Mouse (Mus musculus) midbrain, embryonic 16.5 days (tissue): ENCODE results near the gene Trhr2. TPM values are rescaled to one million over a fixed set of nuclear protein-coding genes. Genes with fewer than 3 reads are reported as not detected.
A peak's percentile ranks its signal among the peaks of the same experiment; 100 is the strongest.
"Not testable (repeated sequence)": the region's sequence is repeated elsewhere in the genome, so short reads cannot be mapped to it uniquely, and the experiment has no call there.

Source experiments
- ATAC-seq: fragments of 200-750 bp; cut with Nextera tagmentation; 2 replicates; pipeline ENCODE4 v1.8.0; 2017; ENCODE audit warnings: moderate TSS enrichment
- H3K27ac ChIP-seq: fragments of 300-500 bp; sonication (generic); 2 replicates; pipeline ENCODE4 v1.5.1; 2014; ENCODE audit warnings: mild to moderate bottlenecking, low read length, mixed read lengths
- H3K27me3 ChIP-seq: fragments of 300-500 bp; sonication (generic); 2 replicates; pipeline ENCODE4 v1.6.1; 2014; ENCODE audit warnings: low read depth, low read length, mixed read lengths; ENCODE audit not compliant: control insufficient read depth, insufficient read depth
- H3K36me3 ChIP-seq: fragments of 300-500 bp; sonication (generic); 2 replicates; pipeline ENCODE4 v1.6.1; 2014; ENCODE audit warnings: mild to moderate bottlenecking, low read length, moderate library complexity, mixed read lengths; ENCODE audit not compliant: control insufficient read depth, insufficient read depth
- H3K4me1 ChIP-seq: fragments of 300-500 bp; sonication (generic); 2 replicates; pipeline ENCODE4 v1.6.1; 2014; ENCODE audit warnings: mild to moderate bottlenecking, low read length, mixed read lengths; ENCODE audit not compliant: control insufficient read depth, insufficient read depth
- H3K4me2 ChIP-seq: fragments of 300-500 bp; sonication (generic); 2 replicates; pipeline ENCODE4 v1.6.1; 2014; ENCODE audit warnings: mild to moderate bottlenecking, low read length, mixed read lengths
- H3K4me3 ChIP-seq: fragments of 300-500 bp; sonication (generic); 2 replicates; pipeline ENCODE4 v1.5.1; 2014; ENCODE audit warnings: low read depth, mild to moderate bottlenecking, low read length, moderate library complexity, mixed read lengths
- H3K9ac ChIP-seq: fragments of 300-500 bp; sonication (generic); 2 replicates; pipeline ENCODE4 v1.6.1; 2014; ENCODE audit warnings: low read depth, low read length, mixed read lengths
- H3K9me3 ChIP-seq: fragments of 300-500 bp; sonication (generic); replicated peaks from 2 replicates; pipeline ENCODE4 v1.6.1; 2014; ENCODE audit warnings: mild to moderate bottlenecking, low read length, mixed read lengths; ENCODE audit not compliant: control insufficient read depth, poor library complexity, severe bottlenecking
- WGBS: fragments of 180-500 bp; shearing (Covaris S2); extraction: QIAGEN DNeasy Blood & Tissue Kit; methylation state at CpG from one replicate; pipeline ENCODE4 v1.1.7; 2014; 5-methylcytosine and 5-hydroxymethylcytosine counted together
- polyA plus RNA-seq: library from polyadenylated mRNA; unstranded; fragments of >200 nt; fragmentation: Nextera tagmentation; extraction: Ambion mirVana; gene quantifications from 2 replicates; pipeline ENCODE4 v1.2.1, GENCODE M21; 2015

Gene Trhr2
- polyA plus RNA-seq, 1 experiment from 2014 or later = 0.26 TPM

DNA sequence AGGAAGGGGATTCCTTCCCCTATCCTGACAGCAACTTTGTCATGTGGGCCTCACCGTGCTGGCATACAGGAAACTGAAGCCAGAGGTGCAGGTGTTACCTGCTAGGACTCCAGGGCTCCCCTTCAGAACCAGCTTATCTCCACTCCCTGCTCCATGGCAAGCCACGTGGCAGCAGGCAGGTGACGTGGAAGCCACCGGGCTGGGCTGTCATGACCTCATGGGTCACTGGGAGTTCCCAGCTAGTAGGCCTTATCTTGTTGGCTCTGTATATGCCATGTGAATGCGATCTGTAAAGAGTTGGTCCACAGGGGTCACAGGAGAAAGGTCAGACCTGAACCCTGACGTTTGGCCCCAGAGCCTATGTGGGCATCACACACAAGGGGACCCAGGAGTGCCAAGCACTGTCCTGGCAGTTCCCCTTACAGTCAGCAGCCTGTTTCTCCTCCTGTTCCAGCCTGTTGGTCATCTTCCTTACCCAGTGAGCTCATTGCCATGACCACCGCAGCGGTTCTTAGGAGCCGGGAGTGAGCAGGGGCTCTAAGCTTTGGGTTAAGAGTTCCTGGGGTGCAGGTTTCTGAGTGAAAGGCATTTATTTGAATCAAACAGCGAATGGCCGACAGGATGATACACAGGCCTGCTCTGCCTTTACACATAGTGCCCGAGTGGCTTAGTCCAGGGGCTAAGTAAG lies 30.0 kb downstream of the Trhr2 start:
- Histone ChIP-seq H3K27ac (peak overlapping the region; percentile 2; the same call in 1 of the 2 replicates), H3K9ac (no peak overlapping the region), H3K36me3 (no peaks in the 10 kb centered on the region), H3K9me3 (no peaks in the 10 kb centered on the region), H3K4me1 (peaks cover 14% of the 10 kb centered on the region), H3K27me3 (peaks cover 17% of the 10 kb centered on the region), H3K4me2 (no peak overlapping the region), H3K4me3 (no peak overlapping the region)
- WGBS = 72% methylated on average over 12 of the region's 12 CpGs
- no peak for ATAC-seq

DNA sequence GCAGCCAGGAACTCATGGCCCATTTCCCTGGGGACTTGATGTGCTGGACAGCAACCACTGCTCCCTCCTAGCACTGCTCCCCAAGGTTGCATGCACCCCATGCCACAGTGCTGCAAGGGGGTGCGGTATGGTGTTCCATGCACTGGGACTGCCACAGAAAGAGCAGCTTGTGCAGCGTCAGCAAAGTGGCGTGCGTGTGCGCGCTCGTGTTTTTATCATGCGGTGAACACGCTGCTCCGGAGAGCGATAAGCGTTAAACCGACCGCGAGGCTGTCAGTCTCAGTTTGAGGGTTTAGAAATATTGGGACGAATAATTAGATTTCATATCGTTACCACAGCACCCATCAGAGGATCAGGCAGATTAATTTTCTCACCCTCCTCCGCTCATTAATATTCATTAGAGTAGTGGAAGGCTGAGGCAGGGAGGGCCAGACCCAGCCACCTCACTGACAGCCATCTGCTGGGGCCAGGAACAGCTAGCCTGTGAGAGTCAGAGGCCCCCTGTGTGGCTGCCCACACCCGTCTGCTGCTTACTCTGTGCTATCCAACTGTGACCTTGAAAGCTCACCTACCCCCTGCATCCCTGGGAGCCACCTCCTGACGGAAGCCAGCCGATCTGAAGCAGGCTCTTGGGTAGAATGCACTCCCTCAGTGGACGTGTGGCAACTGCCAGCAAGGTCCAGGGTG lies 30.9 kb downstream of the Trhr2 start:
- no peak; the same call in 1 of the 2 replicates for ATAC-seq
- Histone ChIP-seq H3K9me3 (no peaks in the 10 kb centered on the region), H3K36me3 (no peaks in the 10 kb centered on the region), H3K27ac (peak overlapping the region; percentile 56), H3K4me3 (no peak overlapping the region), H3K9ac (no peak overlapping the region), H3K4me1 (peaks cover 12% of the 10 kb centered on the region), H3K27me3 (peaks cover 11% of the 10 kb centered on the region), H3K4me2 (no peak overlapping the region)
- 52% methylated on average over 22 of the region's 22 CpGs for WGBS

DNA sequence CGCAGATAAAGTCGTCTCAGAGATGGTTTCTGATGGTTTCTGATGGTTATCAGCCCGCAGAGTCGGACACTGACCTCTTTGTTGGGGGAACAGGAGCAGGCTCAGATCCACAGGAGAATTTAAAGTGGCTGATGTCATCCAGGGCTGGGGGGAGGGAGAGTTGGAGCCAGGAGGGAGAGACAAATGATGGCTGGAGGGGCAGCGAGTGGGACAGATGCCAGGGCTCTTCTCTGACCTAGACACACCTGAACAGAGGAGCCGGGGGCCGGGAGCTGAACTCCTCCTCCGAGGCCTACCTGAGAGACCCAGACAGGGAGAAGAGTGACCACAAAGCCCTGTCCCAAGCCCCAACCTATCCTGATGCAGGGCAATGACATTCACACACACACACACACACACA lies 31.5 kb downstream of the Trhr2 start:
- ATAC-seq = no peak
- no peak overlapping the region for H3K9ac ChIP-seq
- no peaks in the 10 kb centered on the region for H3K9me3 ChIP-seq
- H3K36me3 ChIP-seq = no peaks in the 10 kb centered on the region
- H3K27me3 ChIP-seq = peaks cover 5% of the 10 kb centered on the region
- H3K27ac ChIP-seq = peak overlapping the region; percentile 56; the same call in 1 of the 2 replicates
- H3K4me2 ChIP-seq = no peak overlapping the region
- peaks cover 12% of the 10 kb centered on the region for H3K4me1 ChIP-seq
- H3K4me3 ChIP-seq = no peak overlapping the region
- 71% methylated on average over 8 of the region's 8 CpGs for WGBS

DNA sequence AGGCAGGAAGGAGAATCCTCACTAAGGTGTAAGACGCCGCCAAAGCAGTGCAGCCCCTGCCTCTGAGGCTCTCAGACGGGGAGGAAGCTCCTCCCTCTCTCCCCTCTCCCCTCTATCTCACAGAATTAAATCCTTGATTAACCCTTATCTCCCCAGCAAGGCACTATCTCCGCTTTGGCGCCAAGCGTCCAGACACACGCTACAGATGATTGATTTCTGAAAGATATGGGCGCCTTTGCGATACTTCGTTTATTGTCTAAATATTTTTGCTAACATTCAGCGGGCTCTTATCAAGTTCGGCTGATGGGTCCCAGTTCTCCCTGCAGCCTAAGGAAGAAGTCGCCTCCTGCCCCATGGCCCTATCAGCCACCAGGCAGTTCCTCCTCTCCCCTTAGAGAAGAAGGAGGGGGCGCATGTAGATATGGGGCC lies 34.4 kb downstream of the Trhr2 start:
- Histone ChIP-seq H3K4me1 (peaks cover 12% of the 10 kb centered on the region), H3K4me3 (no peak overlapping the region)
- WGBS = 16% methylated on average over 14 of the region's 14 CpGs

DNA sequence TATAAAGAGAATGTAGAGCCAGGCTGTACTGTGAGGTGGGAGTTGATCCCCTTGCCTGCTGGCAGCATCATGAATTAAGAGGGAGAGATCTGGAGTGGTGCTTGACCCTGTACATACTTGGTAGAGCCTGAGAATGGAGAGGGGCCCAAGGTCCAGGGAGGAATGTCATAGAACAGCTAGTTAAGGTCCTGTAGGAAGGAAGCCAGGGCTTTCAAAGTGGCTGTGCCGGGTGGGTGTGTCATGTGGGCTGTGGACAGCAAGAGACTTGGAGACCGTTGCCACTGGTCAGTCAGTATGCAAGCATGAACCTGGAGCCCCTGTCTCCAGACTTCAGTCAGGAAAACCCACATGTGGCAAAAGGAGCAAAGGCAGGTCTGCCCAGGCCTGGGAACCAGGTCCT lies 35.4 kb downstream of the Trhr2 start:
- Histone ChIP-seq H3K4me3 (no peak overlapping the region), H3K4me2 (no peak overlapping the region), H3K9me3 (no peaks in the 10 kb centered on the region), H3K27ac (no peak overlapping the region), H3K9ac (no peak overlapping the region), H3K36me3 (no peaks in the 10 kb centered on the region), H3K27me3 (no peaks in the 10 kb centered on the region), H3K4me1 (peaks cover 16% of the 10 kb centered on the region)
- WGBS = 78% methylated on average over 2 of the region's 2 CpGs
- ATAC-seq = no peak

More for the DNA sequence above, 34.4 kb downstream of the Trhr2 start:
- H3K27ac ChIP-seq = no peak overlapping the region
- ATAC-seq = no peak
- no peaks in the 10 kb centered on the region for H3K9me3 ChIP-seq
- peak overlapping the region; percentile 47; the same call in 1 of the 2 replicates for H3K9ac ChIP-seq
- H3K27me3 ChIP-seq = no peaks in the 10 kb centered on the region
- H3K4me2 ChIP-seq = peak overlapping the region; percentile 3
- no peaks in the 10 kb centered on the region for H3K36me3 ChIP-seq

DNA sequence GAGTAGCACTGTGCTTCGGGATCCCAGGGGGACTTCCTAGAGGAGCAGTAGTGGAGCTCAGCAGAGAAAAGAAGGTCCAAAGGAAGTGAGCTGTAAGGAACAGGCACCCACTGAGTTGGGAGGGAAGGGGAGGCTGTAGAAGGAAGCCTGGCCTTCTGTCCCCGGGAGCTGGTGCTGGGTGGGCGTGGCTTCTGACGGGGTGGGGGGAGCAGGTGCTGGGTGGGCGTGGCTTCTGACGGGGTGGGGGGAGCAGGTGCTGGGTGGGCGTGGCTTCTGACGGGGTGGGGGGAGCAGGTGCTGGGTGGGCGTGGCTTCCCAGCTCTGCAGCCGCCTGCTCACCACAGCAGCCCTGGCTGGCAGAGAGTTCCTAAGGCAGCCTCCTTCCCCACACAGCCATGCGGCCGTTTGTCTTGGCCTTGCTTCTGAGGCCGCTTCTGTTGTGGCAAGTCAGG lies 36.6 kb downstream of the Trhr2 start:
- H3K4me1 ChIP-seq = peaks cover 12% of the 10 kb centered on the region
- not testable (repeated sequence) for H3K9me3 ChIP-seq, H3K9ac ChIP-seq, H3K27me3 ChIP-seq, H3K4me3 ChIP-seq, H3K36me3 ChIP-seq, ATAC-seq, H3K4me2 ChIP-seq, H3K27ac ChIP-seq
- 5% methylated on average over 11 of the region's 13 CpGs for WGBS

DNA sequence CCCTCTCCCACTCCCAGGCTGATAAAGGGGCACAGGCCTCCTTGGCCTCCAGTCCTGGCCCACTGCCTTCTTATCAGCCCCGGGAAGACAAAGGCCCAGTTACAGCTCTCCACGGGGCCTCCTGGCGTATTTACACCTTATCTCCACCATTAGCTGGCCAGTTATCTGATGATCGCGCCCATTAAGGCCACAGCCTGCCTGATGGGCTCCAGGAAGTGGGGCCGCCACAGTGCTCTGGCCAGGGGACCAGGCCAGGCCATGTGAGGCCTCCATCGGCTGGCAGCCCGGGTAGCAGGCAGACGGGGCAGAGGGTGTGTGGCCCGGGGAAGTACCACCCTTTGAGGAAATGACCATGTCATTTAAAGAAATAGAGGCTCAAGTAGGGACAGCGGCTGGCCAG lies 37.8 kb downstream of the Trhr2 start:
- Histone ChIP-seq H3K4me2 (no peak overlapping the region), H3K4me3 (no peak overlapping the region), H3K27me3 (no peaks in the 10 kb centered on the region), H3K9me3 (no peaks in the 10 kb centered on the region), H3K4me1 (peaks cover 12% of the 10 kb centered on the region), H3K36me3 (no peaks in the 10 kb centered on the region), H3K27ac (no peak overlapping the region), H3K9ac (no peak overlapping the region)
- WGBS = 58% methylated on average over 11 of the region's 11 CpGs
- ATAC-seq = no peak

DNA sequence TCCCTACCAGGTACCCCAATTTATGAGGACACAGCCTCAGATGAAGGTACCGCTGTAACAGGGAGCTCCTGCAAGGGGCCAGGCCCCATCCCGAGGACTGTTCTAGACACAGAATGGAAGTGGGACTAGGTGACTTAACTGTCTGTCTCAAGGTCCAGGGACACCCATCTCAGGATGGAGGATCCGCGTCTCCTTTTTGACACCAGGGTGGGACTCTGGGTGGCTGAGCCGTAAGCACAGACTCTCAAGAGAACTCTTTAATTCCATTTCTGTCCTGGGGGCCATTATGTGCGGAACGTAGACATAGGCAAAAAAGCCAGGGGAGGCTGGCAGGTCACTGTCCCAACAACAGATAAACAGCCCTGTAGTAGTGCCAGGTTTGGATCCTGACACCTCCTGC lies 38.4 kb downstream of the Trhr2 start:
- no peaks in the 10 kb centered on the region for H3K27me3 ChIP-seq
- H3K36me3 ChIP-seq = no peaks in the 10 kb centered on the region
- WGBS = 87% methylated on average over 7 of the region's 7 CpGs
- no peak overlapping the region for H3K4me2 ChIP-seq
- no peak overlapping the region for H3K4me3 ChIP-seq
- no peaks in the 10 kb centered on the region for H3K9me3 ChIP-seq
- no peak overlapping the region for H3K9ac ChIP-seq
- H3K27ac ChIP-seq = no peak overlapping the region
- peaks cover 12% of the 10 kb centered on the region for H3K4me1 ChIP-seq
- no peak for ATAC-seq

DNA sequence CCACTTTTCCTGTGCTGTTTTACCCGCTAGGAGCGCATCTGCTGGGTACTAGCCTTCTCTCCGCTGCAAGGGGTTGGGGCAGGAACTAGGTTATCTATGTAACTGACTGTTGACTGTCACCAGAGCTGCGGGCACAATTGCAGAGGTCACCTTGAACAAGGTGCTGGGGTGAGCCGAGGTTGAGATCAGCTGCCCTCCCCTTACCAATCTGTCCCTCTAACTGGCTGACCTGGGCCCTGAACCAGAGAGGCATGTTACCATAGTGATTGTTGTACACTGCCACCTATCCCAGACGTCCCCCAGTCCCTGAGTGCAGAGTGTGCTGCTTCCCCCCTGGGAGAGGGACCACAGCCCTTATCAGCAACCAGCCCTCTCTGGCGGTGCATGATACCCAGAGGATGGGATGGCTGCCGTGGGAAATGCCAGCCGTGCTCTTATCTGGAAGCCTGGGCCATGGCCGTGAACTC lies 39.1 kb downstream of the Trhr2 start:
- WGBS = 62% methylated on average over 10 of the region's 10 CpGs
- ATAC-seq = no peak
- Histone ChIP-seq H3K36me3 (no peaks in the 10 kb centered on the region), H3K4me3 (no peak overlapping the region), H3K9me3 (no peaks in the 10 kb centered on the region), H3K27me3 (no peaks in the 10 kb centered on the region), H3K9ac (no peak overlapping the region), H3K4me1 (peaks cover 12% of the 10 kb centered on the region), H3K4me2 (no peak overlapping the region), H3K27ac (no peak overlapping the region)
